In genomic region chr15:81584913-81585745, GRCm38 (mm10) we compare ENCODE assay signal across 8 mouse cellular contexts. TPM values are rescaled to one million over a fixed set of nuclear protein-coding genes. Genes with fewer than 3 reads are reported as not detected.
DNase-seq lines count a peak whose midpoint lies in the region; ATAC-seq and TF ChIP-seq lines count a peak whose summit lies in the region.

TSS of gene Ep300 (plus strand) at chr15:81585351.

- H3K27ac ChIP-seq in hindbrain, embryonic 10.5 days = peak within 1 kb of the TSS; percentile 100
- H3K27ac ChIP-seq in lung, postnatal 0 days (ENCODE audit: low read length) = peak within 1 kb of the TSS; percentile 100

- H3K27me3 ChIP-seq in hindbrain, embryonic 10.5 days (ENCODE audit: insufficient read depth, poor library complexity, severe bottlenecking) = no peaks in the 10 kb centered on the region
- H3K27me3 ChIP-seq in lung, postnatal 0 days (replicated peaks; ENCODE audit: insufficient read depth, low read length) = no peaks in the 10 kb centered on the region

- TF ChIP-seq EP300 in lung, postnatal 0 days (IDR thresholded peaks at IDR 0.05) = no peak

- peaks cover 23% of the 10 kb centered on the region for H3K36me3 ChIP-seq in hindbrain, embryonic 10.5 days
- H3K36me3 ChIP-seq in lung, postnatal 0 days (ENCODE audit: insufficient read depth, low read length) = no peaks in the 10 kb centered on the region

- TF ChIP-seq CTCF in lung, postnatal 0 days (IDR thresholded peaks at IDR 0.05) = no peak

- H3K4me1 ChIP-seq in hindbrain, embryonic 10.5 days (replicated peaks) = peaks cover 29% of the 10 kb centered on the region
- peaks cover 3% of the 10 kb centered on the region; the same call in 1 of the 2 replicates for H3K4me1 ChIP-seq in lung, postnatal 0 days (ENCODE audit: insufficient read depth, low read depth, low read length)

- WGBS in hindbrain, embryonic 10.5 days = under 1% methylated on average over 68 of the region's 68 CpGs
- WGBS in lung, postnatal 0 days = 1% methylated on average over 51 of the region's 68 CpGs

- peak within 1 kb of the TSS; percentile 98 for H3K4me3 ChIP-seq in hindbrain, embryonic 10.5 days
- peak within 1 kb of the TSS; percentile 99 for H3K4me3 ChIP-seq in lung, postnatal 0 days (ENCODE audit: low read depth, low read length)

- peak; percentile 82 for ATAC-seq in frontal cortex, adult (ENCODE audit: low TSS enrichment)
- peak; percentile 94 for ATAC-seq in lung, postnatal 0 days

- H3K9me3 ChIP-seq in hindbrain, embryonic 10.5 days = no peaks in the 10 kb centered on the region
- H3K9me3 ChIP-seq in lung, postnatal 0 days (ENCODE audit: low read length) = no peaks in the 10 kb centered on the region

- H3K4me2 ChIP-seq in lung, postnatal 0 days (replicated peaks; ENCODE audit: low read depth, low read length) = peak within 1 kb of the TSS; percentile 68

- peak within 1 kb of the TSS; percentile 100 for H3K9ac ChIP-seq in lung, postnatal 0 days (replicated peaks; ENCODE audit: low read depth)

- DNase-seq in MN1 (ENCODE audit: low spot score) = peak; percentile 98
- peak; percentile 95 for DNase-seq in cerebellum, adult 9-10 months
- DNase-seq in hindbrain, embryonic 10.5 days (ENCODE audit: low spot score) = peak; percentile 97
- DNase-seq in layer of hippocampus, adult 9-11 months = peak; percentile 98
- peak; percentile 98 for DNase-seq in lung, postnatal 0 days (ENCODE audit: low spot score)
- peak; percentile 90 for DNase-seq in ovary, postnatal 14 days (ENCODE audit: low spot score)
- DNase-seq in thymus, postnatal 14 days = peak; percentile 98

RNA-seq across cellular contexts. Expression of gene Ep300, which starts in this region (rescaled TPM):
- 17.7 and 20.4 TPM in 2 replicates for polyA plus RNA-seq in hindbrain, embryonic 10.5 days (2016; fragmentation: Nextera tagmentation; extraction: Ambion mirVana)
- polyA plus RNA-seq in lung, postnatal 0 days (2015; fragmentation: Nextera tagmentation; extraction: Ambion mirVana) = 8.5 and 10.6 TPM in 2 replicates

Comparison
In these comparisons a context has a peak if more than half of its experiments do, and no peak if none do; other contexts are left out.
1. Peak in every context shown above with its lines: DNase-seq, ATAC-seq, H3K4me3 ChIP-seq and H3K27ac ChIP-seq.